Mouse (Mus musculus) neural tube, embryonic 13.5 days (tissue): ENCODE measurements around the gene Sesn1. TPM values are rescaled to one million over a fixed set of nuclear protein-coding genes. Genes with fewer than 3 reads are reported as not detected.

ENCODE experiments used
- ATAC-seq: fragments of 200-750 bp; cut with Nextera tagmentation; 2 replicates; pipeline ENCODE4 v1.8.0; 2017; ENCODE audit warnings: low read depth, mild to moderate bottlenecking, moderate TSS enrichment, moderate library complexity
- H3K27ac ChIP-seq: fragments of 300-500 bp; sonication (generic); replicated peaks from 2 replicates; pipeline ENCODE4 v1.5.1; 2015; ENCODE audit warnings: moderate library complexity, mild to moderate bottlenecking, inconsistent platforms
- H3K27me3 ChIP-seq: fragments of 300-500 bp; sonication (generic); 2 replicates; pipeline ENCODE4 v1.6.1; 2015; ENCODE audit warnings: mild to moderate bottlenecking, inconsistent platforms
- H3K36me3 ChIP-seq: fragments of 300-500 bp; sonication (generic); 2 replicates; pipeline ENCODE4 v1.6.1; 2015; ENCODE audit warnings: mild to moderate bottlenecking, inconsistent platforms
- H3K4me1 ChIP-seq: fragments of 300-500 bp; sonication (generic); replicated peaks from 2 replicates; pipeline ENCODE4 v1.6.1; 2015; ENCODE audit warnings: inconsistent platforms
- H3K4me2 ChIP-seq: fragments of 300-500 bp; sonication (generic); 2 replicates; pipeline ENCODE4 v1.6.1; 2015; ENCODE audit warnings: inconsistent platforms, mild to moderate bottlenecking, moderate library complexity
- H3K4me3 ChIP-seq: fragments of 300-500 bp; sonication (generic); 2 replicates; pipeline ENCODE4 v1.5.1; 2015; ENCODE audit warnings: mild to moderate bottlenecking, inconsistent platforms
- H3K9ac ChIP-seq: fragments of 300-500 bp; sonication (generic); 2 replicates; pipeline ENCODE4 v1.6.1; 2015; ENCODE audit warnings: moderate library complexity, mild to moderate bottlenecking, inconsistent platforms
- H3K9me3 ChIP-seq: fragments of 300-500 bp; sonication (generic); 2 replicates; pipeline ENCODE4 v1.6.1; 2016; ENCODE audit warnings: inconsistent platforms
- WGBS: fragments of 180-500 bp; shearing (Covaris S2); methylation state at CpG from one replicate; pipeline ENCODE4 v1.1.7; 2015; 5-methylcytosine and 5-hydroxymethylcytosine counted together
- polyA plus RNA-seq: library from polyadenylated mRNA; unstranded; fragments of >200 nt; fragmentation: Nextera tagmentation; extraction: Ambion mirVana; gene quantifications from 2 replicates; pipeline ENCODE4 v1.2.1, GENCODE M21; 2015

The Sesn1 gene
- polyA plus RNA-seq, 1 experiment from 2014 or later, result 41.2 TPM

DNA sequence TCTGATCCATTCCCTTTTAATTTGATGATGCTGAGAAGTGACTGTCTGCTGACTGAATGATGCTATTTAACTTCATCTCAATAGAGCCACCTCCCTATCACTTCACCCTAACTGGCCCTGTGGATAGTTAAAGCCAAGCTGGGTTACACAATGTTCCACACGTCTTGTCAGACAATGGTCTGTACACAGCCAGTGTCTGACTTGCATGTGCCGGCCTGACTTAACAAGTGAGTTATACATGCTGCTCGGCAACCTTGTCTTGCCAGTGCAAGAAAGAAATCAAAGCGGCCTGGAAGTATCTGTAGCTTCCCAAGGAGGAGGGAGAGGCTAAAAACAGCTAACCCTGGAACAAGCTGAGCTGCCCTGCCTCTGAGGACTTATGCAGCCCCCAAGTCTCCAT lies 71.7 kb downstream of the Sesn1 start:
- H3K9ac ChIP-seq, result no peak overlapping the region
- H3K9me3 ChIP-seq, result no peaks in the 10 kb centered on the region
- no peaks in the 10 kb centered on the region for H3K36me3 ChIP-seq
- 19% methylated on average over 4 of the region's 4 CpGs for WGBS
- H3K4me2 ChIP-seq, result no peak overlapping the region
- ATAC-seq, result no peak
- no peaks in the 10 kb centered on the region for H3K27me3 ChIP-seq
- peaks cover 16% of the 10 kb centered on the region for H3K4me1 ChIP-seq
- no peak overlapping the region for H3K4me3 ChIP-seq
- H3K27ac ChIP-seq, result no peak overlapping the region

- Histone ChIP-seq H3K4me3 (no peak overlapping the region), H3K4me1 (peaks cover 34% of the 10 kb centered on the region), H3K27ac (no peak overlapping the region), H3K9me3 (no peaks in the 10 kb centered on the region), H3K36me3 (no peaks in the 10 kb centered on the region), H3K27me3 (no peaks in the 10 kb centered on the region), H3K9ac (no peak overlapping the region), H3K4me2 (no peak overlapping the region)
- WGBS, result 53% methylated on average over 8 of the region's 8 CpGs
- ATAC-seq, result no peak
Observed at GRCm38 (mm10) chr10:41883741-41884575, 74.2 kb downstream of the Sesn1 start.

DNA sequence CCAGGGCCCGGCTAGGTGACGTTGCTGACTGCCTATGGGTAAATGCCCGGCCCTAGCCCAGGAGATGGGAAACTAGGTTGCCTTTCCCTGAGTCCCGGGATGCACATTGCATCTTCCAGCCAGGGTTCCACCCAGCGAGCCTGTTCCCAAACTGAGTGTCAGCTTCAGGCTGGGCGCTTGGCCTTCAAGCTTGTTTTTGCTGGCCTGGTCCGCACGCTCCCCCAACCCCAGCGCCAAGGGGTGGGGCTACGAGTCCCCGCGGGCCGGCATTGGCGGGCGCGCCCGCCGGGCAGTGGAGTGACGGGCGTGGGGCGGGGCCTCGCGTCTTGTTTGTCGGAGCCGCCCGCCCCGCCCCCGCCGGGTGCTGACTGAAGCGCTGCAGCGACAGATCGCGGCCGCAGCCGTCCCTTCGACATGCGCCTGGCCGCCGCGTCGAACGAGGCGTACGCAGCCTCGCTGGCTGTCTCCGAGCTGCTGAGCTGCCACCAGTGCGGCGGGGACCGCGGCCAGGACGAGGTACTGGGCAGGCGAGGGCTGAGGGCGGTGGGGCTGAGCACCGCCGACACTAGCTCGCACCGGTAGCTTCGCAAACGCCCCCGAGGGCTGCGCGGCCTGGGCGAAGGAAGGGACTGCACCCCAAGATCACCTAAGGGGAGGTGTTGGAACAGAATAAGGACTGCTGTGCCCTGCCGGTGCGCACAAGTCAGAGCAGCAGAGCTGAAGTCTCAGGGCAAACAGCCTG lies 77.5 kb downstream of the Sesn1 start:
- peak overlapping the region; percentile 77 for H3K4me2 ChIP-seq
- H3K36me3 ChIP-seq, result no peaks in the 10 kb centered on the region
- WGBS, result 1% methylated on average over 65 of the region's 65 CpGs
- H3K9me3 ChIP-seq, result no peaks in the 10 kb centered on the region
- peaks cover 30% of the 10 kb centered on the region for H3K4me1 ChIP-seq
- peak overlapping the region; percentile 90 for H3K9ac ChIP-seq
- peak overlapping the region; percentile 68 for H3K4me3 ChIP-seq
- peak; percentile 97 for ATAC-seq
- peak overlapping the region; percentile 97 for H3K27ac ChIP-seq
- no peaks in the 10 kb centered on the region for H3K27me3 ChIP-seq

GRCm38 (mm10) chr10:41888365-41888941 lies 78.7 kb downstream of the Sesn1 start:
- H3K9ac ChIP-seq, result peak overlapping the region; percentile 90
- WGBS, result 39% methylated on average over 4 of the region's 4 CpGs
- no peak for ATAC-seq

GRCm38 (mm10) chr10:41889566-41889965 lies 79.8 kb downstream of the Sesn1 start:
- Histone ChIP-seq H3K4me2 (peak overlapping the region; percentile 21), H3K9ac (no peak overlapping the region), H3K4me1 (peaks cover 44% of the 10 kb centered on the region), H3K36me3 (no peaks in the 10 kb centered on the region), H3K4me3 (no peak overlapping the region), H3K27me3 (no peaks in the 10 kb centered on the region), H3K9me3 (no peaks in the 10 kb centered on the region), H3K27ac (no peak overlapping the region)
- no peak for ATAC-seq
- WGBS, result 82% methylated on average over 5 of the region's 5 CpGs

More at GRCm38 (mm10) chr10:41888365-41888941, 78.7 kb downstream of the Sesn1 start:
- Histone ChIP-seq H3K4me1 (peaks cover 33% of the 10 kb centered on the region), H3K4me3 (peak overlapping the region; percentile 68), H3K4me2 (peak overlapping the region; percentile 77), H3K27me3 (no peaks in the 10 kb centered on the region), H3K9me3 (no peaks in the 10 kb centered on the region), H3K27ac (peak overlapping the region; percentile 38), H3K36me3 (no peaks in the 10 kb centered on the region)

DNA sequence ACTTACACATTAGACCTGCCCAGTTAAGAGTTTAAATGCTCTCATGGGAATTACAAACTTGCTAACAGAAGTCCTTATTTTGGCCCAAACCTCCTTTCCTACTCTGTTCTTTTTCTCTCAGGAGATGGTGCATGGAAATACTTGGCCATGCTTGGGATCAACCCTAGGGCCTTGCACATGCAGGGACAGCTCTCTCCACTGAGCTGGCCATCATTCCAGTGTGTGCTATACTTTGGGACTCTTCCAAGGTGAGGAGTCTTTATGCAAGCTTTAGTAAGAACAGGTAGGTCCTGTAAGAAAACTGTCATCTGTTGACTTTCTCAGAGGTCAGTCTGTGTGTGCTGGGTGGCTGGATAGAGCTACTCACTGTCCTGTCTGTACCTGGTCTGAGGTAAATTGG lies 80.8 kb downstream of the Sesn1 start:
- Histone ChIP-seq H3K4me2 (no peak overlapping the region), H3K9me3 (no peaks in the 10 kb centered on the region), H3K36me3 (no peaks in the 10 kb centered on the region), H3K9ac (no peak overlapping the region), H3K4me1 (peaks cover 45% of the 10 kb centered on the region), H3K27ac (no peak overlapping the region), H3K27me3 (no peaks in the 10 kb centered on the region), H3K4me3 (no peak overlapping the region)
- ATAC-seq, result no peak

GRCm38 (mm10) chr10:41891312-41891711 lies 81.6 kb downstream of the Sesn1 start:
- H3K9me3 ChIP-seq, result no peaks in the 10 kb centered on the region
- WGBS, result 90% methylated on average over 4 of the region's 4 CpGs
- ATAC-seq, result no peak

DNA sequence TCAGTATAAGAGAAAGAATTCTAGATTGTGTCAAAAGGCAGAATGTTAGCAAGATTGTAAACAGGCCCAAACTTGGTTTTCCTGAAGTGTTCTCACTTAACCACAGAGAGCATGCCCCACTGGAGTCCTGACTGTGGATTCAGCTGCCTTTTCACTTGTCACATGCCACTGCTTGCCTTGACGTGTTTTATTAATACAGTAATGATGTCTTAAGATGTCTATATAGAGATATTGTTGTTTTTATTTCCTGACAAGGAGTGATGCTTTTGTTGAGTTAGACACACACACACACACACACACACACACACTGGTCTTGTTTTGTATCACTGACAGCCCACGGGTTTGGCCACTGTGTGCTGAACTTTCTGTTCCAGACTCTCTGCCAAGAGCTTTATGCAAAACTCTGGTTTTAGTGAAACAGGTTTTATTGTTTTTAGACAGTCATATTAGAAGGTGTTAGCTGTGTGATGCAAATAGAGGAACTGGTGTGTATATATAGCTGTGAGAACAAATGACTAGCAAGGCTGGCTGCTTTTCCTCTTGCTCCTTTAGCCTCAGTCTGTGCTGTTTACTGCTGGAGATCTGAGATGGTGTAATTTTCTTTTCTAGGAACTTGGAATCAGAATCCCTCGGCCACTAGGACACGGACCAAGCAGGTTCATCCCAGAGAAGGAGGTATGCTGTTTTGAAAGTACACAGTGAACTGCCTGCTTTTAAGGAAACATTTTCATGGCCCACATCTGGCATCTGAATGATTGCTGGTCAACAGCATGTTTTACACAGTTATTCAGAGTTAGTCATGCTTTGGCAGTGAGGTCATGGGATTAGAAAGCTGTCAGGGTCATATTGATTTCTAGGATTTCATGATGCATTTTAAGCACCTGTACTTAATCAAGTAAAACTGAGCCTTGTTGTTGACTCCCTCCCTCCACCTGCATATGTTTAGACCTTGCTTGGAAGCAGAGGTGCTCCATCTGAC lies 84.0 kb downstream of the Sesn1 start:
- peaks cover 29% of the 10 kb centered on the region for H3K4me1 ChIP-seq
- no peak for ATAC-seq
- H3K27me3 ChIP-seq, result no peaks in the 10 kb centered on the region
- H3K4me2 ChIP-seq, result no peak overlapping the region
- no peaks in the 10 kb centered on the region for H3K9me3 ChIP-seq
- H3K27ac ChIP-seq, result 0 out of 2 replicates have a peak overlapping the region, but pooled peaks have one; percentile 15
- peaks cover 18% of the 10 kb centered on the region for H3K36me3 ChIP-seq
- no peak overlapping the region for H3K9ac ChIP-seq
- no peak overlapping the region for H3K4me3 ChIP-seq
- 68% methylated on average over 4 of the region's 4 CpGs for WGBS

More at GRCm38 (mm10) chr10:41891312-41891711, 81.6 kb downstream of the Sesn1 start:
- H3K36me3 ChIP-seq, result peaks cover 5% of the 10 kb centered on the region
- no peaks in the 10 kb centered on the region for H3K27me3 ChIP-seq
- H3K4me1 ChIP-seq, result peaks cover 45% of the 10 kb centered on the region
- H3K4me3 ChIP-seq, result no peak overlapping the region
- H3K9ac ChIP-seq, result no peak overlapping the region
- no peak overlapping the region for H3K27ac ChIP-seq
- no peak overlapping the region for H3K4me2 ChIP-seq

- Histone ChIP-seq H3K4me1 (peaks cover 15% of the 10 kb centered on the region; the same call in 1 of the 2 replicates), H3K36me3 (peaks cover 30% of the 10 kb centered on the region), H3K4me2 (no peak overlapping the region), H3K27me3 (no peaks in the 10 kb centered on the region), H3K9ac (no peak overlapping the region), H3K4me3 (no peak overlapping the region), H3K27ac (no peak overlapping the region), H3K9me3 (no peaks in the 10 kb centered on the region)
- no peak for ATAC-seq
Observed at GRCm38 (mm10) chr10:41896425-41896824, 86.7 kb downstream of the Sesn1 start.

- no peak for ATAC-seq
- WGBS, result 77% methylated on average over 2 of the region's 2 CpGs
- Histone ChIP-seq H3K4me2 (no peak overlapping the region), H3K27me3 (no peaks in the 10 kb centered on the region), H3K27ac (no peak overlapping the region), H3K4me1 (peaks cover 15% of the 10 kb centered on the region; the same call in 1 of the 2 replicates), H3K9me3 (no peaks in the 10 kb centered on the region), H3K36me3 (peaks cover 30% of the 10 kb centered on the region), H3K4me3 (no peak overlapping the region), H3K9ac (no peak overlapping the region)
Observed at GRCm38 (mm10) chr10:41896865-41897264, 87.1 kb downstream of the Sesn1 start.

- Histone ChIP-seq H3K27me3 (no peaks in the 10 kb centered on the region), H3K4me3 (no peak overlapping the region), H3K9ac (no peak overlapping the region), H3K9me3 (no peaks in the 10 kb centered on the region), H3K27ac (no peak overlapping the region), H3K4me1 (no peaks in the 10 kb centered on the region), H3K4me2 (no peak overlapping the region), H3K36me3 (peaks cover 60% of the 10 kb centered on the region)
- ATAC-seq, result no peak
- 90% methylated on average over 8 of the region's 8 CpGs for WGBS
Observed at GRCm38 (mm10) chr10:41901456-41901855, 91.7 kb downstream of the Sesn1 start.
